Mouse (Mus musculus): ENCODE data around the gene Fam78a. TPM values are rescaled to one million over a fixed set of nuclear protein-coding genes. Genes with fewer than 3 reads are reported as not detected.

Gene Fam78a
- total RNA-seq, 1 experiment = 4.1 TPM

DNA sequence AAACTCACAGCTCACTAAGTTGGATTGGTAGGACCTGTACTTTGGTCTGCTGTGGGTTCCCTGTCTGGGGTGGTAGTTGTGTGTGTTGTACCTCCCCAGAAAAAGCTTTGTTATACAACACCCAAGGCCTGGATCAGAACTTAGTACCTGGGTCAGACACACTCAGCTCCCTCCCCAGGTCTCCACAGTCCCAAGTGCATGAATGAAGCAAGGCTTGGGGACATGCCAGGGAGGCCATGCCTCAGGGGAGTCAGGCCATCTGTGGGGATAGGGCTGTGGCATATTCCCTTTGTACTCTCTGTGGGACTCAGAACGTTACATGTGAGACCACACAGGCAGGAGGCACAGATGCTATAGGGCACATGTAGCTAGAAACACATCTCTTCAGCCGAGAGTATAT, 5.5 kb upstream of the Fam78a start:
- Histone ChIP-seq H3K9me3 (ENCODE audit: control insufficient read depth, insufficient read depth, low read depth, low read length) (no peaks in the 10 kb centered on the region), H3K36me3 (ENCODE audit: control insufficient read depth, insufficient read depth, low read length, poor library complexity, severe bottlenecking) (no peaks in the 10 kb centered on the region), H3K4me1 (ENCODE audit: control insufficient read depth in 2 of 2, insufficient read depth in 2 of 2, low read length in 2 of 2, poor library complexity in 1 of 2) (peaks cover 2 to 9% of the 10 kb centered on the region in 2 experiments; a peak in 1 of 4 replicates), H3K27ac (ENCODE audit: insufficient read depth, low read depth, low read length, poor library complexity, severe bottlenecking) (no peak overlapping the region), H3K4me3 (ENCODE audit: insufficient read depth in 1 of 2, low read depth in 1 of 2, low read length in 2 of 2, poor library complexity in 1 of 2, severe bottlenecking in 1 of 2) (no peak overlapping the region), H3K9ac (ENCODE audit: insufficient read depth, low read depth, low read length, poor library complexity, severe bottlenecking) (no peak overlapping the region)
- no peak for TF ChIP-seq HCFC1 (IDR thresholded peaks at IDR 0.05; ENCODE audit: borderline replicate concordance, insufficient read depth, low read length)
- no peak for TF ChIP-seq CHD2 (IDR thresholded peaks at IDR 0.05; ENCODE audit: low read depth, low read length)
- TF ChIP-seq ZNF384 (IDR thresholded peaks at IDR 0.05; ENCODE audit: low read depth, low read length) = no peak
- TF ChIP-seq ZC3H11A (IDR thresholded peaks at IDR 0.05; ENCODE audit: borderline replicate concordance, low read depth, low read length) = no peak
- no peak for TF ChIP-seq MAFK (IDR thresholded peaks at IDR 0.05; ENCODE audit: insufficient read depth, low read depth, low read length)
- in situ Hi-C loops (cut with MboI; ENCODE audit: low sequenced_read_pairs in 2 of 2, unreplicated experiment in 2 of 2) = no loop called here
- no peak for DNase-seq (ENCODE audit: low read depth, low spot score)

DNA sequence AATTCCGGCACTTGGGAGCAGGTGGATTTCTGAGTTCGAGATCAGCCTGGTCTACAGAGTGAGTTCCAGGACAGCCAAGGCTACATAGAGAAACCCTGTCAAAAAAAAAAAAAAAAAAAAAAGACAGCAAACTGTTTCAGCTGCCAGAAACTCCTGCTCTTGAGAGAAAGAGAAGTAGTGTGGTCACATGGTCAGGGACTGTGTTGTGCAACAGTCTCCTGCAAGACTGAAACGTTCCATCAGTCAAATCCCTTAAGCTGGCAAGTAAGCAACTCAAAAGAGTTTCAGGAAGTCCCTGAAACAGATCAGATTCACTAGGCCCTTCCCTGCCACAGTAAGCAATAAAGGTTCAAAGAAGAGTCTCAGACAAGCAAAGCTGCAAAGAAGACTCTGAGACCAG, 4.9 kb upstream of the Fam78a start:
- TF ChIP-seq HCFC1 (IDR thresholded peaks at IDR 0.05; ENCODE audit: borderline replicate concordance, insufficient read depth, low read length) (no peak), ZNF384 (IDR thresholded peaks at IDR 0.05; ENCODE audit: low read depth, low read length) (no peak), CHD2 (IDR thresholded peaks at IDR 0.05; ENCODE audit: low read depth, low read length) (no peak), MAFK (IDR thresholded peaks at IDR 0.05; ENCODE audit: insufficient read depth, low read depth, low read length) (no peak), ZC3H11A (IDR thresholded peaks at IDR 0.05; ENCODE audit: borderline replicate concordance, low read depth, low read length) (no peak)
- in situ Hi-C loops (cut with MboI; ENCODE audit: low sequenced_read_pairs in 2 of 2, unreplicated experiment in 2 of 2) = no loop called here
- H3K4me1 ChIP-seq (ENCODE audit: control insufficient read depth in 2 of 2, insufficient read depth in 2 of 2, low read length in 2 of 2, poor library complexity in 1 of 2) = peaks cover 2 to 9% of the 10 kb centered on the region in 2 experiments; a peak in 1 of 4 replicates
- H3K27ac ChIP-seq (ENCODE audit: insufficient read depth, low read depth, low read length, poor library complexity, severe bottlenecking) = no peak overlapping the region
- no peak overlapping the region for H3K4me3 ChIP-seq (ENCODE audit: insufficient read depth in 1 of 2, low read depth in 1 of 2, low read length in 2 of 2, poor library complexity in 1 of 2, severe bottlenecking in 1 of 2)
- no peak overlapping the region for H3K9ac ChIP-seq (ENCODE audit: insufficient read depth, low read depth, low read length, poor library complexity, severe bottlenecking)
- no peaks in the 10 kb centered on the region for H3K9me3 ChIP-seq (ENCODE audit: control insufficient read depth, insufficient read depth, low read depth, low read length)
- DNase-seq (ENCODE audit: low read depth, low spot score) = no peak
- H3K36me3 ChIP-seq (ENCODE audit: control insufficient read depth, insufficient read depth, low read length, poor library complexity, severe bottlenecking) = no peaks in the 10 kb centered on the region

DNA sequence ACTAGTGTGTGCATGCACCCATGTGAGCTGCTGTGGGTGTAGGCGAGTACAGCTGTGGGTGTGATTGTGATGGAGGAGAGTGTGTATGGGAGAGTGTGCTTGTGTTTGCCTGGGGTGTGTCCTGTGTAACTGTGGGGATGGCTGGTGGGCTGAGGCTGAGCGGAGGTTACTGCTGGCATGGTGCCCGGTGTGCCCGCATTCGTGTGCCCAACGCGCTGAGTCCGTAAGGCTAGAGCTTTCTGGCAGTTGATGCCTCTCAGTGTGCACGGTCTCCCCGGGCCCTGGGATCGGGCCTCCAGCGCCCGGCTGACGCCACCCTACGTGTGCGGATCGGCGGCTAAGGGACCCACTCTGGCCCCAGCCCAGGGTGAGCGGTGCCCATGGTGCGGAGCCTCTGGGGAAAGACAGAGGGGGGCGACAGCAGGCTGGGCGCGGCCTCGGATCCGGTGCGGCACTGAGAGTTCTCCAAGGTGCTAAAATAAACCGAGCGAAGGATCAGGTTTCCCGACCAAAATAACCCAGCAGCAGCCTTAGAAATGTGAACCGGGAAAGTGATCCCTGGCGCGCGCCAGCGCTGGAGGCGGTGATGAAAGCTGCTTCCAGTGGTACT, 3.8 kb upstream of the Fam78a start:
- peak overlapping the region; percentile 46 to 48; a peak in 3 of 4 replicates for H3K4me3 ChIP-seq (ENCODE audit: insufficient read depth in 1 of 2, low read depth in 1 of 2, low read length in 2 of 2, poor library complexity in 1 of 2, severe bottlenecking in 1 of 2)
- in situ Hi-C loops (cut with MboI; ENCODE audit: low sequenced_read_pairs in 2 of 2, unreplicated experiment in 2 of 2) = no loop called here
- no peak overlapping the region for H3K27ac ChIP-seq (ENCODE audit: insufficient read depth, low read depth, low read length, poor library complexity, severe bottlenecking)
- TF ChIP-seq ZC3H11A (IDR thresholded peaks at IDR 0.05; ENCODE audit: borderline replicate concordance, low read depth, low read length) (no peak), HCFC1 (IDR thresholded peaks at IDR 0.05; ENCODE audit: borderline replicate concordance, insufficient read depth, low read length) (no peak), MAFK (IDR thresholded peaks at IDR 0.05; ENCODE audit: insufficient read depth, low read depth, low read length) (no peak), ZNF384 (IDR thresholded peaks at IDR 0.05; ENCODE audit: low read depth, low read length) (no peak), CHD2 (IDR thresholded peaks at IDR 0.05; ENCODE audit: low read depth, low read length) (no peak)
- no peak for DNase-seq (ENCODE audit: low read depth, low spot score)
- no peak overlapping the region for H3K9ac ChIP-seq (ENCODE audit: insufficient read depth, low read depth, low read length, poor library complexity, severe bottlenecking)
- H3K9me3 ChIP-seq (ENCODE audit: control insufficient read depth, insufficient read depth, low read depth, low read length) = no peaks in the 10 kb centered on the region
- H3K4me1 ChIP-seq (ENCODE audit: control insufficient read depth in 2 of 2, insufficient read depth in 2 of 2, low read length in 2 of 2, poor library complexity in 1 of 2) = peaks cover 2 to 9% of the 10 kb centered on the region in 2 experiments; a peak in 1 of 4 replicates
- H3K36me3 ChIP-seq (ENCODE audit: control insufficient read depth, insufficient read depth, low read length, poor library complexity, severe bottlenecking) = no peaks in the 10 kb centered on the region

DNA sequence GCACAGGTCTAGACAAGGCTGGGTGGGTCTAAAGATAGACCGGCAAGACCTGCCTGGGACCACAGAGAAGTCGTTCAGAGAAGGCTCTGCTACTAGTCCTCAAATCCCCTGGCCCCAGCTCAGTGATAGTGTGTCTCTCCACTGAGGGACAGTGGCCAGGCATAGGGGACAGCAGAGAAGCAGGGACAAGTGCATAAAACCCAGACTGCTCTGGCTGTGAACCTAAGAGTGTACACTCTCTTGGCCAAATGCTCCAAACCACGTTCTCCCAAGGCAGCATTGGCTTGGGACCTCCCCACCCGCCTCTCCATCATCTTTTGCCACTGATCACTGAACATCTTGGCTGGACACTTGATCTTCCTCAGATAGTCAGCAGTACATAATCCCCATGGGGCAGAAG, 2.9 kb upstream of the Fam78a start:
- Histone ChIP-seq H3K4me3 (ENCODE audit: insufficient read depth in 1 of 2, low read depth in 1 of 2, low read length in 2 of 2, poor library complexity in 1 of 2, severe bottlenecking in 1 of 2) (no peak overlapping the region), H3K36me3 (ENCODE audit: control insufficient read depth, insufficient read depth, low read length, poor library complexity, severe bottlenecking) (no peaks in the 10 kb centered on the region), H3K9ac (ENCODE audit: insufficient read depth, low read depth, low read length, poor library complexity, severe bottlenecking) (no peak overlapping the region), H3K27ac (ENCODE audit: insufficient read depth, low read depth, low read length, poor library complexity, severe bottlenecking) (no peak overlapping the region), H3K4me1 (ENCODE audit: control insufficient read depth in 2 of 2, insufficient read depth in 2 of 2, low read length in 2 of 2, poor library complexity in 1 of 2) (peaks cover 2 to 9% of the 10 kb centered on the region in 2 experiments; a peak in 1 of 4 replicates), H3K9me3 (ENCODE audit: control insufficient read depth, insufficient read depth, low read depth, low read length) (no peaks in the 10 kb centered on the region)
- in situ Hi-C loops (cut with MboI; ENCODE audit: low sequenced_read_pairs in 2 of 2, unreplicated experiment in 2 of 2) = no loop called here
- DNase-seq (ENCODE audit: low read depth, low spot score) = no peak
- TF ChIP-seq ZC3H11A (IDR thresholded peaks at IDR 0.05; ENCODE audit: borderline replicate concordance, low read depth, low read length) (no peak), MAFK (IDR thresholded peaks at IDR 0.05; ENCODE audit: insufficient read depth, low read depth, low read length) (no peak), HCFC1 (IDR thresholded peaks at IDR 0.05; ENCODE audit: borderline replicate concordance, insufficient read depth, low read length) (no peak), CHD2 (IDR thresholded peaks at IDR 0.05; ENCODE audit: low read depth, low read length) (no peak), ZNF384 (IDR thresholded peaks at IDR 0.05; ENCODE audit: low read depth, low read length) (no peak)

Measured in ES-E14 (cell line).